Mouse (Mus musculus): Measurements from ENCODE around the gene Gm49318. TPM values are rescaled to one million over a fixed set of nuclear protein-coding genes. Genes with fewer than 3 reads are reported as not detected.

Gene Gm49318
- polyA plus RNA-seq, 1 experiment from 2014 or later, result not detected

GRCm38 (mm10) chr9:22061339-22061738 is 9.7 kb downstream of the Gm49318 start:
- no peaks in the 10 kb centered on the region for H3K9me3 ChIP-seq
- 84% methylated on average over 2 of the region's 2 CpGs for WGBS
- H3K4me3 ChIP-seq, result no peak overlapping the region
- H3K27me3 ChIP-seq (ENCODE audit: insufficient read depth, poor library complexity, severe bottlenecking), result peaks cover 4% of the 10 kb centered on the region; the same call in 1 of the 2 replicates
- H3K27ac ChIP-seq, result no peak overlapping the region
- DNase-seq (ENCODE audit: low spot score), result no peak
- peaks cover 79% of the 10 kb centered on the region for H3K36me3 ChIP-seq
- no peaks in the 10 kb centered on the region for H3K4me1 ChIP-seq

- Histone ChIP-seq H3K4me1 (peaks cover 10% of the 10 kb centered on the region), H3K36me3 (peaks cover 52% of the 10 kb centered on the region), H3K27ac (no peak overlapping the region), H3K4me3 (no peak overlapping the region), H3K9me3 (no peaks in the 10 kb centered on the region), H3K27me3 (ENCODE audit: insufficient read depth, poor library complexity, severe bottlenecking) (peaks cover 36% of the 10 kb centered on the region)
- DNase-seq (ENCODE audit: low spot score), result no peak
- WGBS, result 83% methylated on average over 9 of the region's 9 CpGs
Observed at GRCm38 (mm10) chr9:22058011-22058424, 13.0 kb downstream of the Gm49318 start.

GRCm38 (mm10) chr9:22057031-22057517 is 14.0 kb downstream of the Gm49318 start:
- peaks cover 43% of the 10 kb centered on the region for H3K36me3 ChIP-seq
- 85% methylated on average over 9 of the region's 9 CpGs for WGBS
- H3K4me3 ChIP-seq, result no peak overlapping the region
- H3K4me1 ChIP-seq, result peaks cover 10% of the 10 kb centered on the region
- peaks cover 45% of the 10 kb centered on the region for H3K27me3 ChIP-seq (ENCODE audit: insufficient read depth, poor library complexity, severe bottlenecking)
- H3K9me3 ChIP-seq, result no peaks in the 10 kb centered on the region
- H3K27ac ChIP-seq, result no peak overlapping the region
- DNase-seq (ENCODE audit: low spot score), result no peak

GRCm38 (mm10) chr9:22056303-22056910 is 14.7 kb downstream of the Gm49318 start:
- H3K27ac ChIP-seq, result no peak overlapping the region
- no peak for DNase-seq (ENCODE audit: low spot score)
- H3K4me1 ChIP-seq, result peaks cover 16% of the 10 kb centered on the region
- WGBS, result 72% methylated on average over 9 of the region's 9 CpGs
- no peaks in the 10 kb centered on the region for H3K9me3 ChIP-seq
- H3K36me3 ChIP-seq, result peaks cover 40% of the 10 kb centered on the region
- no peak overlapping the region for H3K4me3 ChIP-seq
- H3K27me3 ChIP-seq (ENCODE audit: insufficient read depth, poor library complexity, severe bottlenecking), result peaks cover 52% of the 10 kb centered on the region

GRCm38 (mm10) chr9:22055713-22056112 is 15.3 kb downstream of the Gm49318 start:
- Histone ChIP-seq H3K4me3 (no peak overlapping the region), H3K27me3 (ENCODE audit: insufficient read depth, poor library complexity, severe bottlenecking) (peaks cover 59% of the 10 kb centered on the region), H3K27ac (no peak overlapping the region), H3K9me3 (no peaks in the 10 kb centered on the region), H3K4me1 (peaks cover 23% of the 10 kb centered on the region), H3K36me3 (peaks cover 34% of the 10 kb centered on the region)
- WGBS, result 32% methylated on average over 29 of the region's 29 CpGs
- DNase-seq (ENCODE audit: low spot score), result no peak

GRCm38 (mm10) chr9:22054411-22055076 is 16.5 kb downstream of the Gm49318 start:
- H3K27me3 ChIP-seq (ENCODE audit: insufficient read depth, poor library complexity, severe bottlenecking), result peaks cover 71% of the 10 kb centered on the region
- DNase-seq (ENCODE audit: low spot score), result peak; percentile 89
- H3K9me3 ChIP-seq, result no peaks in the 10 kb centered on the region
- H3K27ac ChIP-seq, result no peak overlapping the region
- peak overlapping the region; percentile 27 for H3K4me3 ChIP-seq
- peaks cover 27% of the 10 kb centered on the region for H3K36me3 ChIP-seq
- 2% methylated on average over 32 of the region's 32 CpGs for WGBS
- H3K4me1 ChIP-seq, result peaks cover 35% of the 10 kb centered on the region

- no peak overlapping the region for H3K27ac ChIP-seq
- H3K9me3 ChIP-seq, result no peaks in the 10 kb centered on the region
- 21% methylated on average over 6 of the region's 7 CpGs for WGBS
- H3K4me3 ChIP-seq, result no peak overlapping the region
- H3K27me3 ChIP-seq (ENCODE audit: insufficient read depth, poor library complexity, severe bottlenecking), result peaks cover 80% of the 10 kb centered on the region
- no peak for DNase-seq (ENCODE audit: low spot score)
- peaks cover 36% of the 10 kb centered on the region for H3K4me1 ChIP-seq
- H3K36me3 ChIP-seq, result peaks cover 19% of the 10 kb centered on the region
Observed at GRCm38 (mm10) chr9:22053657-22054056, 17.4 kb downstream of the Gm49318 start.

- no peaks in the 10 kb centered on the region for H3K9me3 ChIP-seq
- H3K27ac ChIP-seq, result peak within 1 kb of the TSS; percentile 64; the same call in 1 of the 2 replicates
- no peak for DNase-seq (ENCODE audit: low spot score)
- H3K36me3 ChIP-seq, result peaks cover 2% of the 10 kb centered on the region
- H3K4me3 ChIP-seq, result peak within 1 kb of the TSS; percentile 58
- WGBS, result under 1% methylated on average over 28 of the region's 28 CpGs
- H3K27me3 ChIP-seq (ENCODE audit: insufficient read depth, poor library complexity, severe bottlenecking), result peaks cover 83% of the 10 kb centered on the region
- peaks cover 36% of the 10 kb centered on the region for H3K4me1 ChIP-seq
Observed at GRCm38 (mm10) chr9:22051958-22052254, 19.2 kb downstream of the Gm49318 start, which contains the start of gene Elavl3. TSS of gene Elavl3 (minus strand) at chr9:22052023.

- H3K27ac ChIP-seq, result peak overlapping the region; percentile 64; the same call in 1 of the 2 replicates
- no peaks in the 10 kb centered on the region for H3K36me3 ChIP-seq
- no peak for DNase-seq (ENCODE audit: low spot score)
- H3K4me3 ChIP-seq, result peak overlapping the region; percentile 58
- H3K9me3 ChIP-seq, result no peaks in the 10 kb centered on the region
- 1% methylated on average over 67 of the region's 67 CpGs for WGBS
- H3K4me1 ChIP-seq, result peaks cover 36% of the 10 kb centered on the region
- H3K27me3 ChIP-seq (ENCODE audit: insufficient read depth, poor library complexity, severe bottlenecking), result peaks cover 79% of the 10 kb centered on the region
Observed at GRCm38 (mm10) chr9:22051161-22051957, 19.7 kb downstream of the Gm49318 start.

GRCm38 (mm10) chr9:22050351-22050889 is 20.6 kb downstream of the Gm49318 start:
- peaks cover 33% of the 10 kb centered on the region for H3K4me1 ChIP-seq
- DNase-seq (ENCODE audit: low spot score), result peak; percentile 93
- H3K27me3 ChIP-seq (ENCODE audit: insufficient read depth, poor library complexity, severe bottlenecking), result peaks cover 70% of the 10 kb centered on the region
- H3K4me3 ChIP-seq, result peak overlapping the region; percentile 58
- H3K36me3 ChIP-seq, result no peaks in the 10 kb centered on the region
- H3K9me3 ChIP-seq, result no peaks in the 10 kb centered on the region
- 2% methylated on average over 43 of the region's 43 CpGs for WGBS
- H3K27ac ChIP-seq, result peak overlapping the region; percentile 64

- H3K4me3 ChIP-seq, result 0 out of 2 replicates have a peak overlapping the region, but pooled peaks have one; percentile 58
- no peak overlapping the region for H3K27ac ChIP-seq
- 48% methylated on average over 4 of the region's 4 CpGs for WGBS
- no peaks in the 10 kb centered on the region for H3K36me3 ChIP-seq
- no peak for DNase-seq (ENCODE audit: low spot score)
- H3K4me1 ChIP-seq, result peaks cover 32% of the 10 kb centered on the region
- H3K9me3 ChIP-seq, result no peaks in the 10 kb centered on the region
- peaks cover 63% of the 10 kb centered on the region for H3K27me3 ChIP-seq (ENCODE audit: insufficient read depth, poor library complexity, severe bottlenecking)
Observed at GRCm38 (mm10) chr9:22049721-22050270, 21.3 kb downstream of the Gm49318 start.

- no peaks in the 10 kb centered on the region for H3K36me3 ChIP-seq
- no peaks in the 10 kb centered on the region for H3K9me3 ChIP-seq
- H3K27me3 ChIP-seq (ENCODE audit: insufficient read depth, poor library complexity, severe bottlenecking), result peaks cover 58% of the 10 kb centered on the region
- H3K27ac ChIP-seq, result no peak overlapping the region
- H3K4me1 ChIP-seq, result peaks cover 27% of the 10 kb centered on the region
- WGBS, result 63% methylated on average over 11 of the region's 11 CpGs
- no peak for DNase-seq (ENCODE audit: low spot score)
- no peak overlapping the region for H3K4me3 ChIP-seq
Observed at GRCm38 (mm10) chr9:22049315-22049714, 21.7 kb downstream of the Gm49318 start.

All from heart, embryonic 10.5 days (tissue).